Mouse (Mus musculus) forebrain, embryonic 15.5 days (tissue): ENCODE data around the gene Gpx2. TPM values are rescaled to one million over a fixed set of nuclear protein-coding genes. Genes with fewer than 3 reads are reported as not detected.
A peak's percentile ranks its signal among the peaks of the same experiment; 100 is the strongest.

Source experiments
- ATAC-seq: fragments of 200-750 bp; cut with Nextera tagmentation; replicated peaks from 2 replicates; pipeline ENCODE4 v1.8.0; 2017; ENCODE audit warnings: mild to moderate bottlenecking, moderate TSS enrichment, moderate library complexity
- H3K27ac ChIP-seq: fragments of 300-500 bp; sonication (generic); replicated peaks from 2 replicates; pipeline ENCODE4 v1.5.1; 2015; ENCODE audit warnings: mild to moderate bottlenecking, inconsistent platforms
- H3K27me3 ChIP-seq: fragments of 300-500 bp; sonication (generic); 2 replicates; pipeline ENCODE4 v1.6.1; 2015; ENCODE audit warnings: inconsistent platforms
- H3K36me3 ChIP-seq: fragments of 300-500 bp; sonication (generic); 2 replicates; pipeline ENCODE4 v1.6.1; 2015; ENCODE audit warnings: mild to moderate bottlenecking, inconsistent platforms
- H3K4me1 ChIP-seq: fragments of 300-500 bp; sonication (generic); 2 replicates; pipeline ENCODE4 v1.6.1; 2015; ENCODE audit warnings: inconsistent platforms
- H3K4me2 ChIP-seq: fragments of 300-500 bp; sonication (generic); replicated peaks from 2 replicates; pipeline ENCODE4 v1.6.1; 2015; ENCODE audit warnings: mild to moderate bottlenecking, inconsistent platforms
- H3K4me3 ChIP-seq: fragments of 300-500 bp; sonication (generic); 2 replicates; pipeline ENCODE4 v1.5.1; 2015; ENCODE audit warnings: mild to moderate bottlenecking, inconsistent platforms
- H3K9ac ChIP-seq: fragments of 300-500 bp; sonication (generic); replicated peaks from 2 replicates; pipeline ENCODE4 v1.6.1; 2015; ENCODE audit warnings: mild to moderate bottlenecking, inconsistent platforms
- H3K9me3 ChIP-seq: fragments of 300-500 bp; sonication (generic); 2 replicates; pipeline ENCODE4 v1.6.1; 2016; ENCODE audit warnings: inconsistent platforms
- WGBS: fragments of 180-500 bp; shearing (Covaris S2); methylation state at CpG from one replicate; pipeline ENCODE4 v1.1.7; 2015; ENCODE audit warnings: mixed read lengths; 5-methylcytosine and 5-hydroxymethylcytosine counted together
- polyA plus RNA-seq: library from polyadenylated mRNA; unstranded; fragments of >200 nt; fragmentation: Nextera tagmentation; extraction: Ambion mirVana; gene quantifications from 2 replicates; pipeline ENCODE4 v1.2.1, GENCODE M21; 2015

The Gpx2 gene
- polyA plus RNA-seq, 1 experiment from 2014 or later: not detected

- H3K36me3 ChIP-seq: peaks cover 2% of the 10 kb centered on the region; the same call in 1 of the 2 replicates
- no peak for ATAC-seq
- WGBS: 89% methylated on average over 3 of the region's 3 CpGs
Measured at GRCm38 (mm10) chr12:76774652-76775051, 20.7 kb downstream of the Gpx2 start.

GRCm38 (mm10) chr12:76771540-76771939, 23.8 kb downstream of the Gpx2 start:
- Histone ChIP-seq H3K27me3 (no peaks in the 10 kb centered on the region), H3K36me3 (no peaks in the 10 kb centered on the region), H3K27ac (no peak overlapping the region), H3K9ac (no peak overlapping the region), H3K9me3 (no peaks in the 10 kb centered on the region), H3K4me1 (peaks cover 1% of the 10 kb centered on the region), H3K4me3 (no peak overlapping the region), H3K4me2 (no peak overlapping the region)
- no peak for ATAC-seq
- WGBS: 93% methylated on average over 5 of the region's 5 CpGs

More at GRCm38 (mm10) chr12:76774652-76775051, 20.7 kb downstream of the Gpx2 start:
- Histone ChIP-seq H3K4me3 (no peak overlapping the region), H3K4me1 (no peaks in the 10 kb centered on the region), H3K27ac (no peak overlapping the region), H3K27me3 (no peaks in the 10 kb centered on the region), H3K9ac (no peak overlapping the region), H3K4me2 (no peak overlapping the region), H3K9me3 (no peaks in the 10 kb centered on the region)

GRCm38 (mm10) chr12:76770841-76771500, 24.4 kb downstream of the Gpx2 start:
- no peak for ATAC-seq
- Histone ChIP-seq H3K9ac (no peak overlapping the region), H3K27ac (no peak overlapping the region), H3K4me3 (no peak overlapping the region), H3K9me3 (no peaks in the 10 kb centered on the region), H3K4me1 (peaks cover 7% of the 10 kb centered on the region), H3K36me3 (no peaks in the 10 kb centered on the region), H3K4me2 (no peak overlapping the region), H3K27me3 (no peaks in the 10 kb centered on the region)
- WGBS: 87% methylated on average over 5 of the region's 5 CpGs

- 35% methylated on average over 20 of the region's 20 CpGs for WGBS
- Histone ChIP-seq H3K9me3 (no peaks in the 10 kb centered on the region), H3K4me3 (peak overlapping the region; percentile 58), H3K36me3 (no peaks in the 10 kb centered on the region), H3K4me1 (peaks cover 15% of the 10 kb centered on the region), H3K9ac (peak overlapping the region; percentile 63), H3K27me3 (no peaks in the 10 kb centered on the region), H3K27ac (peak overlapping the region; percentile 73), H3K4me2 (peak overlapping the region; percentile 51)
- peak; percentile 42 for ATAC-seq
Measured at GRCm38 (mm10) chr12:76765901-76766630, 29.3 kb downstream of the Gpx2 start.

GRCm38 (mm10) chr12:76765354-76765851, 30.0 kb downstream of the Gpx2 start, which contains the start of the genes Churc1 and Fntb:
Gene Churc1, plus strand, starts transcription at chr12:76765538.
Gene Fntb, plus strand, starts transcription at chr12:76765589.
- Histone ChIP-seq H3K4me1 (peaks cover 15% of the 10 kb centered on the region), H3K27ac (peak within 1 kb of the TSS; percentile 73), H3K4me2 (peak within 1 kb of the TSS; percentile 51), H3K27me3 (no peaks in the 10 kb centered on the region), H3K9me3 (no peaks in the 10 kb centered on the region), H3K4me3 (peak within 1 kb of the TSS; percentile 58), H3K36me3 (no peaks in the 10 kb centered on the region), H3K9ac (peak within 1 kb of the TSS; percentile 63)
- ATAC-seq: peak; percentile 98
- WGBS: under 1% methylated on average over 31 of the region's 31 CpGs

GRCm38 (mm10) chr12:76752652-76753318, 42.6 kb downstream of the Gpx2 start:
- Histone ChIP-seq H3K27ac (no peak overlapping the region), H3K9me3 (no peaks in the 10 kb centered on the region), H3K4me1 (no peaks in the 10 kb centered on the region), H3K27me3 (no peaks in the 10 kb centered on the region), H3K4me2 (no peak overlapping the region), H3K36me3 (no peaks in the 10 kb centered on the region), H3K9ac (no peak overlapping the region), H3K4me3 (no peak overlapping the region)
- ATAC-seq: peak; percentile 46; the same call in 1 of the 2 replicates
- WGBS: 40% methylated on average over 14 of the region's 14 CpGs

- no peak overlapping the region for H3K4me2 ChIP-seq
- H3K4me1 ChIP-seq: no peaks in the 10 kb centered on the region
- WGBS: 83% methylated on average over 16 of the region's 16 CpGs
- H3K4me3 ChIP-seq: no peak overlapping the region
- no peak overlapping the region for H3K27ac ChIP-seq
- no peak overlapping the region for H3K9ac ChIP-seq
- ATAC-seq: no peak
- no peaks in the 10 kb centered on the region for H3K27me3 ChIP-seq
- H3K9me3 ChIP-seq: no peaks in the 10 kb centered on the region
- no peaks in the 10 kb centered on the region for H3K36me3 ChIP-seq
Measured at GRCm38 (mm10) chr12:76750866-76751459, 44.4 kb downstream of the Gpx2 start.

Other genes with a start within 250 kb of the Gpx2 start
- gene Sptb, start 85.0 kb downstream of the Gpx2 start, polyA plus RNA-seq: 1.1 and 1.2 TPM in 2 replicates
- gene Churc1, start 30.0 kb downstream of the Gpx2 start, polyA plus RNA-seq: 108 and 122 TPM in 2 replicates
- 33.2 and 35.1 TPM in 2 replicates for gene Fntb, start 30.0 kb downstream of the Gpx2 start, polyA plus RNA-seq
- gene Rab15, start 27.4 kb upstream of the Gpx2 start, polyA plus RNA-seq: 23.9 and 26.7 TPM in 2 replicates
- gene Max, start 166.6 kb upstream of the Gpx2 start, polyA plus RNA-seq: 19.4 and 21.1 TPM in 2 replicates